Mouse (Mus musculus): ENCODE measurements around the gene Opn1mw. TPM values are rescaled to one million over a fixed set of nuclear protein-coding genes. Genes with fewer than 3 reads are reported as not detected.
"Not testable (repeated sequence)": the region's sequence is repeated elsewhere in the genome, so short reads cannot be mapped to it uniquely, and the experiment has no call there.

Opn1mw gene
- not detected in 2 replicates for polyA plus RNA-seq (2015; fragmentation: Nextera tagmentation; extraction: Ambion mirVana)

- H3K27ac ChIP-seq: no peak within 1 kb of the TSS
- no peaks in the 10 kb centered on the region for H3K9me3 ChIP-seq
- H3K4me3 ChIP-seq: no peak within 1 kb of the TSS
- H3K9ac ChIP-seq: no peak within 1 kb of the TSS
- no peaks in the 10 kb centered on the region for H3K27me3 ChIP-seq (replicated peaks)
- ATAC-seq (replicated peaks): no peak
- H3K36me3 ChIP-seq (replicated peaks): no peaks in the 10 kb centered on the region
- H3K4me2 ChIP-seq: no peak within 1 kb of the TSS
- no peaks in the 10 kb centered on the region for H3K4me1 ChIP-seq
These were observed at the start of gene Opn1mw for GRCm38 (mm10) chrX:74127164-74127563. Opn1mw (plus strand) TSS chrX:74127464.

DNA sequence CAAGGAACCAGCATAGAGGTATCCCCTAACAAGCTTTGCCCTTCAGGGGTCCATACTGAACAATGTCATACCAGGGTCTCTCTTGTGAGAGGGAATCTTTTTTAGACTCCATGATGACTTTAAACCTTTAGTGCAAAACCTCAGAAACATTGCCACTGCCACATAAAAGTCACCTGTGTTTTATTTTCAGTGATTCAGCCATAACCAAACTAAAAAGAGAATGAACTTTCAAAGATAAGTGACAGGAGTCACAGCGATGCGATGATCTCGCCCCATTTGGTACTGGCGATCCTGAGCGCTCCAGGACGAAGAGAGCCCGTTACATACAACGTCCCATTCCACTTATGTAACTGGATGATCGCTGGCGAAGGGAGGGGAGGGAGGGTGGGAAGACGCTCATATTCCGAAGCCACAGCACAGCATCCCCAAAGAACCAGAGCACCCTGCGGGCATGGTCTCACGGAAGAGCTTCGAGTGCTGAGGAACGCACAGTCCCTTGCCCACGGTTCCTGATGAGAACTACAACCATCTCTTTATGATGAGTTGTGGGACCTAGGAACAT, 42.9 kb upstream of the Opn1mw start:
- 25% methylated on average over 17 of the region's 17 CpGs for WGBS
- no peak for ATAC-seq (replicated peaks)
- peak overlapping the region; percentile 54 for H3K4me2 ChIP-seq
- peaks cover 16% of the 10 kb centered on the region for H3K4me1 ChIP-seq
- H3K9me3 ChIP-seq: no peaks in the 10 kb centered on the region
- H3K27me3 ChIP-seq (replicated peaks): no peaks in the 10 kb centered on the region
- H3K27ac ChIP-seq: peak overlapping the region; percentile 97
- no peaks in the 10 kb centered on the region for H3K36me3 ChIP-seq (replicated peaks)
- peak overlapping the region; percentile 60 for H3K4me3 ChIP-seq
- peak overlapping the region; percentile 62 for H3K9ac ChIP-seq

GRCm38 (mm10) chrX:74084946-74085498, 42.2 kb upstream of the Opn1mw start:
- peak; percentile 86 for ATAC-seq (replicated peaks)
- 25% methylated on average over 40 of the region's 56 CpGs for WGBS
- peak overlapping the region; percentile 97 for H3K27ac ChIP-seq

GRCm38 (mm10) chrX:74085601-74086038, 41.6 kb upstream of the Opn1mw start:
- Histone ChIP-seq H3K4me3 (peak overlapping the region; percentile 60), H3K9ac (peak overlapping the region; percentile 62; the same call in 1 of the 2 replicates), H3K9me3 (no peaks in the 10 kb centered on the region), H3K4me2 (peak overlapping the region; percentile 50), H3K36me3 (replicated peaks) (no peaks in the 10 kb centered on the region), H3K27ac (peak overlapping the region; percentile 97), H3K27me3 (replicated peaks) (no peaks in the 10 kb centered on the region), H3K4me1 (peaks cover 16% of the 10 kb centered on the region)
- peak; percentile 99 for ATAC-seq (replicated peaks)
- 18% methylated on average over 24 of the region's 27 CpGs for WGBS

More at GRCm38 (mm10) chrX:74084946-74085498, 42.2 kb upstream of the Opn1mw start:
- Histone ChIP-seq H3K9me3 (no peaks in the 10 kb centered on the region), H3K36me3 (replicated peaks) (no peaks in the 10 kb centered on the region), H3K27me3 (replicated peaks) (no peaks in the 10 kb centered on the region), H3K4me2 (peak overlapping the region; percentile 54), H3K4me1 (peaks cover 16% of the 10 kb centered on the region), H3K4me3 (peak overlapping the region; percentile 60), H3K9ac (peak overlapping the region; percentile 62)

GRCm38 (mm10) chrX:74095130-74095529, 32.1 kb upstream of the Opn1mw start:
- WGBS: 71% methylated on average over 1 of the region's 1 CpGs
- H3K36me3 ChIP-seq (replicated peaks): no peaks in the 10 kb centered on the region
- H3K27me3 ChIP-seq (replicated peaks): no peaks in the 10 kb centered on the region
- H3K9ac ChIP-seq: no peak overlapping the region
- H3K9me3 ChIP-seq: no peaks in the 10 kb centered on the region
- no peak overlapping the region for H3K4me3 ChIP-seq
- no peak overlapping the region for H3K4me2 ChIP-seq
- H3K27ac ChIP-seq: no peak overlapping the region
- no peaks in the 10 kb centered on the region for H3K4me1 ChIP-seq
- no peak for ATAC-seq (replicated peaks)

DNA sequence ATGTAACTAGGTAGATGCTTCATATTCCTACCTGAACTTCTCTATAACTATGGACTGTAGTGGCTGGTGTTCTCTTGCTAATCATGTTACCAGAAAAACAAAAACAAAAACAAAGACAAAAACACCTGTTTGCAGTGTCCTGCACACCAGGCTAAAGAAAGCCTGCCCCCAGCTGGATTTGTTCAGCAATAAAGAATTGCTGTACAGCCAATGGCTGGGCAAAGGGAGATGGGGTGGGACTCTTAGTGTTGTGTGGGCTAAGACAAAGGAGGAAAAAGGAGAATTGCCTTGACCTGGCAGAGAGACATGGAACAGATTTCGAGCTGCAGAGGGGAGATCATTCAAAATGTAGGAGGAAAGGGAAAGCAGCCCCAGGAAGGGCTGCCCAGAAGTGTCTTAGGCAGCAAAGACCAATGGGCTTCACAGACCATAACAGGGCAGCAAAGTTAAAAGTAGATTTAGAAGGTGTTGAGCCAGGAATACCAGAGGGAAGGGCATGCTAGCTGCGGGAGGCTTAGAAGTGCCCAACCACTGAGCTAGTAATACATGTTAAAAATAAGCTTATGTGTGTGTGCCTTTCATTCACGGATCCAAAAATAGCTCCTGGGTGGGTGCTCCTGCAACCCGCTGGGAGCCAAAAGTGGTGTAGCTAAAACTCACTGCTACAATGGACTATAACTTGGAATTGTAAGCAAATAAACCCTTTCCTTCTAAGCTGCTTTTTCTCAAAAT, 23.6 kb upstream of the Opn1mw start:
- WGBS: 61% methylated on average over 4 of the region's 4 CpGs
- no peaks in the 10 kb centered on the region for H3K9me3 ChIP-seq
- ATAC-seq (replicated peaks): no peak

GRCm38 (mm10) chrX:74105916-74106315, 21.3 kb upstream of the Opn1mw start:
- H3K4me2 ChIP-seq: no peak overlapping the region
- no peak overlapping the region for H3K27ac ChIP-seq
- WGBS: 46% methylated on average over 2 of the region's 2 CpGs
- H3K4me3 ChIP-seq: no peak overlapping the region
- no peaks in the 10 kb centered on the region for H3K9me3 ChIP-seq
- H3K36me3 ChIP-seq (replicated peaks): no peaks in the 10 kb centered on the region
- no peaks in the 10 kb centered on the region for H3K27me3 ChIP-seq (replicated peaks)
- H3K4me1 ChIP-seq: no peaks in the 10 kb centered on the region
- H3K9ac ChIP-seq: no peak overlapping the region
- ATAC-seq (replicated peaks): no peak

More for the DNA sequence above, 23.6 kb upstream of the Opn1mw start:
- no peak overlapping the region for H3K4me3 ChIP-seq
- H3K4me1 ChIP-seq: no peaks in the 10 kb centered on the region
- H3K36me3 ChIP-seq (replicated peaks): no peaks in the 10 kb centered on the region
- no peak overlapping the region for H3K27ac ChIP-seq
- H3K9ac ChIP-seq: no peak overlapping the region
- H3K27me3 ChIP-seq (replicated peaks): no peaks in the 10 kb centered on the region
- H3K4me2 ChIP-seq: no peak overlapping the region

DNA sequence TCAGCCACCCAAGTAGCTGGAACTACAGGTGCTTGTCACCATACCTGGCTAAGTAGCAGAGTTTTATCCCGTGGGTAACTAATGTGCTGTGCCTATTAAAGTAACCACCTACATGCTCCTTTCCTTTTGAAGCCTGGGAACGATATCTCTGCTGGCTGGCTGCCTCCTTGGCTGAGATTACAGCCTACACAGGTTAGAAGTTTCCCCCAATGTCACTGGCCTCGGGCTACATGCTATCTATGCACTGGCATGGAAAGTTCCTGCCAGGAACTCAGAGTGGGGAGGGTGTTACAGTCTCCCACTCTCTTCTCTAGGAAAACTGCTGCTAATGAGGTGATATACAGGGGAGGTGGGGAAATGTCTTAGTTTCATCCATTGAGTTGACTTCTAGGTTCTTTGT, 18.5 kb upstream of the Opn1mw start:
- H3K36me3 ChIP-seq (replicated peaks): no peaks in the 10 kb centered on the region
- ATAC-seq (replicated peaks): no peak
- H3K27ac ChIP-seq: no peak overlapping the region
- no peaks in the 10 kb centered on the region for H3K27me3 ChIP-seq (replicated peaks)
- no peaks in the 10 kb centered on the region for H3K4me1 ChIP-seq
- no peak overlapping the region for H3K4me3 ChIP-seq
- H3K9ac ChIP-seq: no peak overlapping the region
- no peak overlapping the region for H3K4me2 ChIP-seq
- 62% methylated on average over 3 of the region's 3 CpGs for WGBS
- no peaks in the 10 kb centered on the region for H3K9me3 ChIP-seq

DNA sequence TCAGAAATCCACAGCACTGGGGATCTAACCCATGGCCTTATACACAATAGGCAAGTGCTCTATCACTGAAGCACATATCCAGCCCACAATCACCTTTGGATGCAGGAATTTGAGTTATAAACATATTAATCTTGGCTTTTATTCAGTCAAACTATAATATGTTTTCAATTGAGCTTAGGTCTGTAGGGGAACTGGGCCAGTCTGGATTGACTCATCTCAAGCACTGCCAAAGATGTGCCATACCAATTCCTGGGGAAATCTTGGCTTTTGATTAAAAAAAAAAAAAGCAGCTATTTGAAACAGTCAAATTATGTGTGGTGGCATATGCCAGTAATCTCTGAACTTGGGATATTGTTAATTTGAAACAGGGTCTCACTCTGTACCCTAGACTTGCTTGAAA, 13.2 kb upstream of the Opn1mw start:
- Histone ChIP-seq H3K27me3 (replicated peaks) (no peaks in the 10 kb centered on the region), H3K36me3 (replicated peaks) (no peaks in the 10 kb centered on the region), H3K27ac (no peak overlapping the region), H3K4me3 (no peak overlapping the region), H3K4me1 (no peaks in the 10 kb centered on the region), H3K9ac (no peak overlapping the region), H3K9me3 (no peaks in the 10 kb centered on the region), H3K4me2 (no peak overlapping the region)
- no peak for ATAC-seq (replicated peaks)

GRCm38 (mm10) chrX:74115511-74115910, 11.8 kb upstream of the Opn1mw start:
- 26% methylated on average over 10 of the region's 10 CpGs for WGBS
- peak overlapping the region; percentile 45 for H3K4me2 ChIP-seq
- H3K9me3 ChIP-seq: no peaks in the 10 kb centered on the region
- ATAC-seq (replicated peaks): peak; percentile 82
- peak overlapping the region; percentile 23 for H3K4me3 ChIP-seq
- no peaks in the 10 kb centered on the region for H3K4me1 ChIP-seq
- H3K27ac ChIP-seq: no peak overlapping the region
- H3K27me3 ChIP-seq (replicated peaks): no peaks in the 10 kb centered on the region
- H3K9ac ChIP-seq: no peak overlapping the region
- no peaks in the 10 kb centered on the region for H3K36me3 ChIP-seq (replicated peaks)

GRCm38 (mm10) chrX:74124975-74125374, 2.3 kb upstream of the Opn1mw start:
- H3K4me2 ChIP-seq: no peak overlapping the region
- no peak overlapping the region for H3K9ac ChIP-seq
- H3K9me3 ChIP-seq: no peaks in the 10 kb centered on the region
- H3K4me3 ChIP-seq: no peak overlapping the region
- no peaks in the 10 kb centered on the region for H3K4me1 ChIP-seq
- no peak for ATAC-seq (replicated peaks)
- H3K27me3 ChIP-seq (replicated peaks): no peaks in the 10 kb centered on the region
- H3K36me3 ChIP-seq (replicated peaks): no peaks in the 10 kb centered on the region
- H3K27ac ChIP-seq: no peak overlapping the region
- WGBS: 56% methylated on average over 2 of the region's 2 CpGs

DNA sequence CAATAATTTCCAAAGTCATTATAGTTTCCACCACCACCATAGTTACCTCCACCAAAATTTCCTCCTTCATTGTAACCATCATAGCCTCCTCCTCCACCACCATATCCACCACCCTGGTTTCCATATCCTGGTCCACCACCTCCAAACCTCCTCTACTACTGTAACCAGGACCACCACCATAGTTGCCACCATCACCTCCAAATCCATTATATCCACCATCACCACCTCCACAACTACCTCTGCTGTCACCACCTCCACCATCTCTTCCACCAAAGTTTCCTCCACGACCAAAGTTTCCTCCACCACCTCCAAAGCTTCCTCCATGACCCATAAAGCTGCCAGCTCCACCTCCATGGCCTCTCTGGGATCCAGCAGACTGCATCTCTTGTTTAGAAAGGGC, 8.0 kb downstream of the Opn1mw start, which contains the start of gene Mecp2:
Gene Mecp2 (minus strand): TSS at position 101 of the 400 bp plus-strand sequence.
- 30% methylated on average over 1 of the region's 1 CpGs for WGBS
- ATAC-seq (replicated peaks); H3K4me1 ChIP-seq; H3K27ac ChIP-seq; H3K36me3 ChIP-seq (replicated peaks); H3K4me2 ChIP-seq; H3K9ac ChIP-seq; H3K27me3 ChIP-seq (replicated peaks); H3K9me3 ChIP-seq; H3K4me3 ChIP-seq: not testable (repeated sequence)

Measured in midbrain, embryonic 15.5 days (tissue).